Mouse (Mus musculus): ENCODE results near the gene Rhox13.

Gene Rhox13

GRCm38 (mm10) chrX:38120982-38121381 lies at the start of gene Rhox13:
Gene Rhox13, plus strand, starts transcription at chrX:38121219.
- CTCF ChIA-PET: no interaction called here

DNA sequence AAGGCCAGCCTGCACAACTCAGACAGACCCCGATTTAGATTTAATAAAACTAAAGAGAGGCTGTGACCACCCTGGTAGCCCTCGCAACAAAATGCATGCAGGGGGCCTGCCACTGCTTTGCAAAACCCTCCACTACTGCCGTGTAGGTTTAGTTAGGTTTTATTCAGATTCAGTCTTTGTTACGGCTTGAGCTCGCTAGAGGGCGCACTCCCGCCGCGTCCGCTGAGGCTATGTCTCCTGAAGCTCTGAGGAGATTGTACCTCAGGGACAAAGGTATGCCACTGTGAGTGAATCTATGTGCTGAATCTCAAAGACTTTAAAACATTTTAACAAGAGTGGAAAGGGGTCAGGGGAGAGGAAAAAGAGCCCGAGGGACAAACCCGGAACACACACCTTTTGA lies 36.8 kb upstream of the Rhox13 start:
- CTCF ChIA-PET: no interaction called here

DNA sequence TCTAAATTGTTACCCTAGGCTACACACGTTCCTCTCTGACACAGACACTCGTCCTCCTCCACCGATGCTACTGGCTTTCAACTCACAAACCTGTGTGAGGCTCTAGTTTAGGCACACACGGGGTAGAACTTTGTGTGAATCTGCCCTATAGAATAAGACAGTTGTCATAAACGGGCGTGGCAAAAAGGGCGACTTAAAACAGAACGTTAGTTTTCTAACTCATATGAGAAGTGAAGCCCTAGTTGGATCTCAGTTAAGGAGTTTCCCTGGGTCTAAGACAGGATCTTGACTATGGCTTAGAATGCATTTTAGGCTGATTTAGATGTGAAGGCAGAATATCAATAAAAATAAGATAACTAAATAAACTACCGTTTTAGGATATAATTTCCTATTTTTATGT lies 36.0 kb upstream of the Rhox13 start, which contains the start of gene Rhox11:
Rhox11 (minus strand) TSS at position 101 of the 400 bp plus-strand sequence.
- CTCF ChIA-PET: no interaction called here

- CTCF ChIA-PET: no interaction called here
Measured at GRCm38 (mm10) chrX:38110807-38111206, 10.2 kb upstream of the Rhox13 start, which contains the start of gene Rhox12. Gene Rhox12, minus strand, starts transcription at chrX:38110907.

- CTCF ChIA-PET: no interaction called here
Measured at GRCm38 (mm10) chrX:38121478-38121877, 459 bp downstream of the Rhox13 start.

DNA sequence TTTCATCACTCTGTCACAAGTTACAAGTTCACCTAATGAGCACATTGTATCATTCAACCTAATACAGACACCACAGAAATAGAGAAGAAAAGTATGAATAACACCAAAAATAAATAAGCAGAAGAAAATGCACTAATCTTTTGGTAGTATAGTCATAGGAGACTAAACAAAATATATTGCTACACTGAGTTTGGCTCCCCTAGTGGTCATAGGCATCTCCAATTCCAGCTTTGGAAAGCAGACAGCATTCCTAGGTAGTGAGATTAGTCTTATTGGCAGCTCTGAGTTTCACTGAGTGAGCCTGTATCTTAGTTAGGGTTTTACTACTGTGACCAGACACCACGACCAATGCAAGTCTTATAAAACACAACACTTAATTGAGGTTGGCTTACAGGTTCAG lies 38.1 kb downstream of the Rhox13 start:
- CTCF ChIA-PET: no interaction called here

GRCm38 (mm10) chrX:38165315-38165714 lies 44.3 kb downstream of the Rhox13 start:
- CTCF ChIA-PET: no interaction called here

DNA sequence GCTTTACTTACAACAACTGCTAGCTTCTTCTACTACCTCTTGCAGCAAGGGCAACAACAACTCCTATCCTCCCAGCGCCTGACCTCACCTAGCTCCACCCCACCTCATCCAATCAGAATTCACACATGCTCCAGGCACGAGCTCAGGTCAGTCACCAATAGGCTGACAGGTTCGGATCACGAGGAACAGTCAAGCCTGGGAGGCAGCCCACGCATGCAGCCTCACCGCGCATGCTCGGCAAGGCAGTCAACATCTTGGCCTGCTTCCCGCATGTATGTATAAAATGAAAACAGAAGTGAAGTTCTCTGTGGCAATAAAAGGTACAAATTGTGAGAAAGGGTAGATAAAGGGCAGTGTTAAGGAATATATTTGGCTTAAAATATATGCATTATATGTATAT lies 45.0 kb downstream of the Rhox13 start:
- CTCF ChIA-PET: no interaction called here

DNA sequence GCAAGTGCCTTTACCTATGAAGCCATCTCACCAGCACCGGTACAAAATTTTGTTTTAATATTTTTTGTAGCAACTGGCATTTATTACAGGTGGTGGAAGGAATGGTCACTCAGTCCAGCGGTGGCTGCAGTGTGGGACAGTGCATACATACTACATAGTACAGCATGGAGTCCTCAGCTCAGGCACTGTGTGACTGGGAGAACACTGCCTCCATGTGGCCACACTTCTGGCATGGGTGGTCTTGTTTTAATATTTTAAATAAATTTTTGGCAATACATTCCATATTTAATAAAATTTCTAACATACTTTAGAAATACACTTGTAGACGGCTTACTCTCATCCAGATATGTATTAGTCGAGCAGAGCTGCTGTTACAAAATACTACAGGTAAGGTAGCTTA lies 45.6 kb downstream of the Rhox13 start:
- CTCF ChIA-PET: no interaction called here
